Mouse (Mus musculus): ENCODE data around the gene Smyd3. TPM values are rescaled to one million over a fixed set of nuclear protein-coding genes. Genes with fewer than 3 reads are reported as not detected.

Smyd3 gene
- polyA plus RNA-seq, 1 experiment = 9.6 TPM

- Histone ChIP-seq H3K4me1 (replicated peaks; ENCODE audit: control insufficient read depth, insufficient read depth, low read length) (peaks cover 3% of the 10 kb centered on the region; the same call in 1 of the 2 replicates), H3K36me3 (ENCODE audit: control insufficient read depth, insufficient read depth, low read length) (no peaks in the 10 kb centered on the region), H3K27ac (ENCODE audit: control insufficient read depth, insufficient read depth, low read length) (no peak overlapping the region), H3K4me3 (ENCODE audit: control insufficient read depth, insufficient read depth, low read length) (no peak overlapping the region), H3K27me3 (ENCODE audit: control insufficient read depth, insufficient read depth, low read length) (no peaks in the 10 kb centered on the region)
- TF ChIP-seq POLR2A (IDR thresholded peaks at IDR 0.05; ENCODE audit: control insufficient read depth, extremely low read depth, insufficient read depth, low read length, poor library complexity) = no peak
- no peak for TF ChIP-seq CTCF (IDR thresholded peaks at IDR 0.05; ENCODE audit: borderline replicate concordance, control insufficient read depth, extremely low read depth, insufficient read depth, low read length, poor library complexity)
- WGBS = 98% methylated on average over 2 of the region's 2 CpGs
- no peak for DNase-seq
Measured at GRCm38 (mm10) chr1:179238639-179239038, 279.2 kb downstream of the Smyd3 start.

GRCm38 (mm10) chr1:179237989-179238388 is 279.9 kb downstream of the Smyd3 start:
- Histone ChIP-seq H3K27ac (ENCODE audit: control insufficient read depth, insufficient read depth, low read length) (no peak overlapping the region), H3K4me1 (replicated peaks; ENCODE audit: control insufficient read depth, insufficient read depth, low read length) (peaks cover 3% of the 10 kb centered on the region; the same call in 1 of the 2 replicates), H3K36me3 (ENCODE audit: control insufficient read depth, insufficient read depth, low read length) (no peaks in the 10 kb centered on the region), H3K27me3 (ENCODE audit: control insufficient read depth, insufficient read depth, low read length) (no peaks in the 10 kb centered on the region), H3K4me3 (ENCODE audit: control insufficient read depth, insufficient read depth, low read length) (no peak overlapping the region)
- TF ChIP-seq CTCF (IDR thresholded peaks at IDR 0.05; ENCODE audit: borderline replicate concordance, control insufficient read depth, extremely low read depth, insufficient read depth, low read length, poor library complexity) = no peak
- no peak for TF ChIP-seq POLR2A (IDR thresholded peaks at IDR 0.05; ENCODE audit: control insufficient read depth, extremely low read depth, insufficient read depth, low read length, poor library complexity)
- DNase-seq = peak; percentile 44
- 62% methylated on average over 7 of the region's 7 CpGs for WGBS

GRCm38 (mm10) chr1:179236217-179236840 is 281.5 kb downstream of the Smyd3 start:
- no peak for DNase-seq
- Histone ChIP-seq H3K27me3 (ENCODE audit: control insufficient read depth, insufficient read depth, low read length) (no peaks in the 10 kb centered on the region), H3K27ac (ENCODE audit: control insufficient read depth, insufficient read depth, low read length) (no peak overlapping the region), H3K4me1 (replicated peaks; ENCODE audit: control insufficient read depth, insufficient read depth, low read length) (peaks cover 3% of the 10 kb centered on the region; the same call in 1 of the 2 replicates), H3K36me3 (ENCODE audit: control insufficient read depth, insufficient read depth, low read length) (no peaks in the 10 kb centered on the region), H3K4me3 (ENCODE audit: control insufficient read depth, insufficient read depth, low read length) (no peak overlapping the region)
- TF ChIP-seq CTCF (IDR thresholded peaks at IDR 0.05; ENCODE audit: borderline replicate concordance, control insufficient read depth, extremely low read depth, insufficient read depth, low read length, poor library complexity) = no peak
- TF ChIP-seq POLR2A (IDR thresholded peaks at IDR 0.05; ENCODE audit: control insufficient read depth, extremely low read depth, insufficient read depth, low read length, poor library complexity) = no peak
- WGBS = 94% methylated on average over 8 of the region's 8 CpGs

GRCm38 (mm10) chr1:179231777-179232661 is 285.8 kb downstream of the Smyd3 start:
- DNase-seq = peak; percentile 56
- no peak overlapping the region for H3K4me3 ChIP-seq (ENCODE audit: control insufficient read depth, insufficient read depth, low read length)
- H3K27me3 ChIP-seq (ENCODE audit: control insufficient read depth, insufficient read depth, low read length) = no peaks in the 10 kb centered on the region
- no peaks in the 10 kb centered on the region for H3K4me1 ChIP-seq (replicated peaks; ENCODE audit: control insufficient read depth, insufficient read depth, low read length)
- TF ChIP-seq POLR2A (IDR thresholded peaks at IDR 0.05; ENCODE audit: control insufficient read depth, extremely low read depth, insufficient read depth, low read length, poor library complexity) (no peak), CTCF (IDR thresholded peaks at IDR 0.05; ENCODE audit: borderline replicate concordance, control insufficient read depth, extremely low read depth, insufficient read depth, low read length, poor library complexity) (peak; percentile 15; the same call in 1 of the 2 replicates)
- WGBS = 72% methylated on average over 13 of the region's 13 CpGs
- H3K27ac ChIP-seq (ENCODE audit: control insufficient read depth, insufficient read depth, low read length) = no peak overlapping the region
- no peaks in the 10 kb centered on the region for H3K36me3 ChIP-seq (ENCODE audit: control insufficient read depth, insufficient read depth, low read length)

- Histone ChIP-seq H3K27ac (ENCODE audit: control insufficient read depth, insufficient read depth, low read length) (no peak overlapping the region), H3K4me3 (ENCODE audit: control insufficient read depth, insufficient read depth, low read length) (no peak overlapping the region), H3K27me3 (ENCODE audit: control insufficient read depth, insufficient read depth, low read length) (no peaks in the 10 kb centered on the region), H3K4me1 (replicated peaks; ENCODE audit: control insufficient read depth, insufficient read depth, low read length) (no peaks in the 10 kb centered on the region), H3K36me3 (ENCODE audit: control insufficient read depth, insufficient read depth, low read length) (no peaks in the 10 kb centered on the region)
- WGBS = 63% methylated on average over 3 of the region's 3 CpGs
- TF ChIP-seq CTCF (IDR thresholded peaks at IDR 0.05; ENCODE audit: borderline replicate concordance, control insufficient read depth, extremely low read depth, insufficient read depth, low read length, poor library complexity) = no peak
- TF ChIP-seq POLR2A (IDR thresholded peaks at IDR 0.05; ENCODE audit: control insufficient read depth, extremely low read depth, insufficient read depth, low read length, poor library complexity) = no peak
- no peak for DNase-seq
Measured at GRCm38 (mm10) chr1:179229515-179229914, 288.3 kb downstream of the Smyd3 start.

GRCm38 (mm10) chr1:179220290-179220689 is 297.6 kb downstream of the Smyd3 start:
- H3K27ac ChIP-seq (ENCODE audit: control insufficient read depth, insufficient read depth, low read length) = no peak overlapping the region
- no peaks in the 10 kb centered on the region for H3K36me3 ChIP-seq (ENCODE audit: control insufficient read depth, insufficient read depth, low read length)
- no peak overlapping the region for H3K4me3 ChIP-seq (ENCODE audit: control insufficient read depth, insufficient read depth, low read length)
- 88% methylated on average over 1 of the region's 1 CpGs for WGBS
- no peak for DNase-seq
- 0 out of 2 replicates have a peak, but pooled peaks cover 2% of the 10 kb centered on the region for H3K4me1 ChIP-seq (replicated peaks; ENCODE audit: control insufficient read depth, insufficient read depth, low read length)
- no peaks in the 10 kb centered on the region for H3K27me3 ChIP-seq (ENCODE audit: control insufficient read depth, insufficient read depth, low read length)
- TF ChIP-seq POLR2A (IDR thresholded peaks at IDR 0.05; ENCODE audit: control insufficient read depth, extremely low read depth, insufficient read depth, low read length, poor library complexity) = no peak
- TF ChIP-seq CTCF (IDR thresholded peaks at IDR 0.05; ENCODE audit: borderline replicate concordance, control insufficient read depth, extremely low read depth, insufficient read depth, low read length, poor library complexity) = no peak

Data from thymus, adult 2 months (tissue).